Mouse (Mus musculus): ENCODE results near the gene Rnase1.

DNA sequence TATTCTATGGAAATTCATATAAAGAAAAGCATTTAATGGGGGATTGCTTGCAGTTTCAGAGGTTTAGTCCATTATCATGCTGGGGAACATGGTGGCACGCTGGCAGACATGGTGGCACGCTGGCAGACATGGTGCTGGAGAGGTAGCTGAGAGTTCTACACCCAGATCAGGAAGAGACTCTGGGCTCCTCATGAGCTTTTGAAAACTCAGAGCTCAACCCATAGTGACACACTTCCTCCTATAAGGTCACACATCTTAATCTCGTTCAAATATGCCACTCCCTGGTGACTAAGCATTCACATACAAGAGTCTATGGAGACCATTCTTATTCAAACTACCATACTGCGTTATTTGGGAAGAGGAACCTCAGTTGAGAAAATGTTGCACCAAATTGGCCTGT is 14.2 kb downstream of the Rnase1 start:
- TF ChIP-seq CTCF (IDR thresholded peaks at IDR 0.05; ENCODE audit: low read depth, low read length), result no peak
- no peak for TF ChIP-seq POLR2A (IDR thresholded peaks at IDR 0.05; ENCODE audit: insufficient read depth, low read length)
